Mouse (Mus musculus) liver, postnatal 0 days (tissue): ENCODE measurements around the gene Il34. TPM values are rescaled to one million over a fixed set of nuclear protein-coding genes. Genes with fewer than 3 reads are reported as not detected.
A peak's percentile ranks its signal among the peaks of the same experiment; 100 is the strongest.

Experiments
- ATAC-seq: fragments of 200-750 bp; cut with Nextera tagmentation; 2 replicates; pipeline ENCODE4 v1.8.0; 2017; ENCODE audit warnings: mild to moderate bottlenecking, moderate library complexity
- DNase-seq: peaks from one replicate; pipeline ENCODE4 v3.0.0-alpha.2; 2016
- H3K27ac ChIP-seq: fragments of 300-500 bp; sonication (generic); 2 replicates; pipeline ENCODE4 v1.5.1; 2014; ENCODE audit warnings: antibody characterized with exemption, moderate library complexity, mild to moderate bottlenecking, low read depth
- H3K27me3 ChIP-seq: fragments of 300-500 bp; sonication (generic); 2 replicates; pipeline ENCODE4 v1.6.1; 2014; ENCODE audit warnings: low read length, control low read depth, mixed read lengths; ENCODE audit not compliant: insufficient read depth
- H3K36me3 ChIP-seq: fragments of 300-500 bp; sonication (generic); replicated peaks from 2 replicates; pipeline ENCODE4 v1.6.1; 2014; ENCODE audit warnings: mild to moderate bottlenecking, control low read depth, low read length, moderate library complexity, mixed read lengths; ENCODE audit not compliant: insufficient read depth
- H3K4me1 ChIP-seq: fragments of 300-500 bp; sonication (generic); 2 replicates; pipeline ENCODE4 v1.6.1; 2014; ENCODE audit warnings: antibody characterized with exemption, mild to moderate bottlenecking, control low read depth; ENCODE audit not compliant: insufficient read depth
- H3K4me2 ChIP-seq: fragments of 300-500 bp; sonication (generic); 2 replicates; pipeline ENCODE4 v1.6.1; 2014; ENCODE audit warnings: low read depth, mild to moderate bottlenecking, low read length, moderate library complexity, mixed read lengths
- H3K4me3 ChIP-seq: fragments of 300-500 bp; sonication (generic); 2 replicates; pipeline ENCODE4 v1.5.1; 2014; ENCODE audit warnings: low read depth, low read length
- H3K9ac ChIP-seq: fragments of 300-500 bp; sonication (generic); replicated peaks from 2 replicates; pipeline ENCODE4 v1.6.1; 2014; ENCODE audit warnings: mild to moderate bottlenecking, moderate library complexity
- H3K9me3 ChIP-seq: fragments of 300-500 bp; sonication (generic); 2 replicates; pipeline ENCODE4 v1.6.1; 2016; ENCODE audit warnings: mild to moderate bottlenecking, control low read depth, low read length, mixed read lengths
- CTCF ChIP-seq: sonication (generic); IDR thresholded peaks from 2 replicates; pipeline ENCODE4 v1.5.1; 2016; ENCODE audit warnings: antibody characterized with exemption, low read depth
- EP300 ChIP-seq: IDR thresholded peaks from 2 replicates; pipeline ENCODE4 v1.6.1; 2016; ENCODE audit warnings: antibody characterized with exemption, low read depth, mild to moderate bottlenecking
- WGBS: fragments of 180-500 bp; shearing (Covaris S2); extraction: QIAGEN DNeasy Blood & Tissue Kit; methylation state at CpG from one replicate; pipeline ENCODE4 v1.1.7; 2014; ENCODE audit not compliant: insufficient replicate concordance; 5-methylcytosine and 5-hydroxymethylcytosine counted together
- polyA plus RNA-seq: library from polyadenylated mRNA; unstranded; fragments of >200 nt; fragmentation: Nextera tagmentation; extraction: Ambion mirVana; gene quantifications from 2 replicates; pipeline ENCODE4 v1.2.1, GENCODE M21; 2015

The Il34 gene
- polyA plus RNA-seq, 1 experiment from 2014 or later, result 0.47 TPM

DNA sequence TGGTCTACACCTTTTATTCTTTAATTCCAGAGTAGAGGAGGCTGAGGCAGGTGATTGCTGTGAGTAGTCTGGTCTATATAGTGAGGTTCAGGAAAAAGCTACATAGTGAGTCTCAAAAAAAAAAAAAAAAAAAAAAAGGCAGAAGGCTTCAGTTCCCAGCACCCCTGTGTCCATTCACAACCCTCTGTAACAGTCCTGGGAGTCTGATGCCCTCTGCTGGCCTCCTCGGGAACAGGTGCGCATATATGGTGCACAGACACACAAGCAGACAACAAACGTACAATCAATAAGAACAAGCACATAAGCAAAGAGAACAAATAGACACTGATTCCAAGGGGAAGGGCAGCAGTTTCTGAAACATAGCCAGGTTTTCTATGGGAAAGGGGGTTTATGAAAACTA lies 29.4 kb downstream of the Il34 start:
- H3K4me2 ChIP-seq, result no peak overlapping the region
- no peaks in the 10 kb centered on the region for H3K4me1 ChIP-seq
- no peak overlapping the region for H3K27ac ChIP-seq
- ATAC-seq (no peak), DNase-seq (no peak)
- WGBS, result 96% methylated on average over 3 of the region's 3 CpGs
- H3K36me3 ChIP-seq, result no peaks in the 10 kb centered on the region
- TF ChIP-seq EP300 (no peak), CTCF (0 out of 2 replicates have a peak, but pooled peaks have one; percentile 14)
- H3K9me3 ChIP-seq, result no peaks in the 10 kb centered on the region
- H3K4me3 ChIP-seq, result no peak overlapping the region
- H3K9ac ChIP-seq, result no peak overlapping the region
- H3K27me3 ChIP-seq, result no peaks in the 10 kb centered on the region

DNA sequence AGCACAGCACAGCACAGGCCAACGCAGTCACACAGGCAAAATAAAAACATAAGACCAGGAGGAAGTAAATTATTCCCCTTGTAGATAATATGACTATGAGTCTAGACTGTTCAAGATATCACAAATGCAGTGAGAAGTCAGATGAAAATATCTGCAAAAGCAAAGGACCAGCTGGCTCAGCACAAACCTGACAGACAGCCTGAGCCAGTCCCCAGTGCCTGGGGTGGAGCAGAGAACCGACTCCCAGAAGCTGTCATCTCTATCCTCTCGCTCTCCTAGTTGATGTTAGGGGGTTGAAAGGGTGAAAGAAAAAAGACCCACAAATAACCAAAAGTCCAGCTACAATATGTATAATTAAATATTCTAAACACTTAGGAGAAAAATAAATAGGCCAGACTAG lies 30.0 kb downstream of the Il34 start:
- Histone ChIP-seq H3K36me3 (no peaks in the 10 kb centered on the region), H3K4me1 (no peaks in the 10 kb centered on the region), H3K27ac (no peak overlapping the region), H3K9ac (no peak overlapping the region), H3K9me3 (no peaks in the 10 kb centered on the region), H3K4me2 (no peak overlapping the region), H3K27me3 (no peaks in the 10 kb centered on the region), H3K4me3 (no peak overlapping the region)
- 78% methylated on average over 3 of the region's 3 CpGs for WGBS
- no peak for TF ChIP-seq CTCF
- no peak for TF ChIP-seq EP300
- no peak for ATAC-seq
- no peak for DNase-seq

DNA sequence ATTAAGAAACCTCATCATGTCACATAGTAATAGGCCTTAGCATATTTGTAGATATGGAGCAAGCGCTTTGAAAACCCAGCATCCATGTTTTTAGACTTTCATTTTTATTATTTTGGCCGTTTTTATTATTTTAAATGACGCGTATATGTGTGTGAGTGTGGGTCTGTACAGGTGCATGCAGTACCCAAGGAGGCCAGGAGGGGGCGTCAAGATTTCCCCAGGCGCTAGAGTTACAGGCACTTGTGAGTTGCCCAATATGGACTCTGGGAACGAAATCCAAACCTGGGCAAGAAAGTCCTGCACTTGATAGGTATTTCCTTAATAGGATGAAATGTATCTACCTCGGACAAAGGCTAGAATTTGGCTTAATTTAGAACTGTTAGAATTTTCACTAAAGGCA lies 30.4 kb downstream of the Il34 start:
- Histone ChIP-seq H3K27me3 (no peaks in the 10 kb centered on the region), H3K27ac (no peak overlapping the region), H3K9me3 (no peaks in the 10 kb centered on the region), H3K4me3 (no peak overlapping the region), H3K4me1 (no peaks in the 10 kb centered on the region), H3K4me2 (no peak overlapping the region), H3K9ac (no peak overlapping the region), H3K36me3 (no peaks in the 10 kb centered on the region)
- 70% methylated on average over 8 of the region's 8 CpGs for WGBS
- no peak for TF ChIP-seq EP300
- TF ChIP-seq CTCF, result peak; percentile 61
- ATAC-seq (no peak), DNase-seq (peak; percentile 27)

DNA sequence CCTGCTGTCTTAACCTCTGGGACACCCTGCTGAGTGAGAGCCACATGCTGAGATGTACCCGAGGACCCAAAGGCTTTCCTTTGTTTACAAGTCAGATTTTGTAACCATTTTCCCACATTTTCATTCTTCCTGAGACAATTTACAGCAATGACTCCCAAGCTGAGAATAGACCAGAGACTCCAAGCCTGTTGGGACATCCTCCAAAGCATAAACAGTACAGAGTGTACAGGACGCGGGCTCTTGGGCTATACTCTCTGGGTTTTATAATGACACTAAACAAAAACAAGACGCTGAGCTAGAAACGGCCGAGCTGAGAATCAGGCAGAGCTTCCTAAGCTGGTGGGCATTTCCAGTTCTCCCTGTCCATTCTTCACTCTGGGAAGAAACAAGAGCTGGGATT lies 31.0 kb downstream of the Il34 start:
- H3K27ac ChIP-seq, result no peak overlapping the region
- H3K4me2 ChIP-seq, result no peak overlapping the region
- DNase-seq, result no peak
- H3K4me3 ChIP-seq, result no peak overlapping the region
- H3K9ac ChIP-seq, result no peak overlapping the region
- no peak for TF ChIP-seq CTCF
- no peak for TF ChIP-seq EP300
- no peaks in the 10 kb centered on the region for H3K4me1 ChIP-seq
- H3K27me3 ChIP-seq, result no peaks in the 10 kb centered on the region
- no peaks in the 10 kb centered on the region for H3K36me3 ChIP-seq
- WGBS, result 78% methylated on average over 6 of the region's 6 CpGs
- no peak for ATAC-seq
- no peaks in the 10 kb centered on the region for H3K9me3 ChIP-seq

DNA sequence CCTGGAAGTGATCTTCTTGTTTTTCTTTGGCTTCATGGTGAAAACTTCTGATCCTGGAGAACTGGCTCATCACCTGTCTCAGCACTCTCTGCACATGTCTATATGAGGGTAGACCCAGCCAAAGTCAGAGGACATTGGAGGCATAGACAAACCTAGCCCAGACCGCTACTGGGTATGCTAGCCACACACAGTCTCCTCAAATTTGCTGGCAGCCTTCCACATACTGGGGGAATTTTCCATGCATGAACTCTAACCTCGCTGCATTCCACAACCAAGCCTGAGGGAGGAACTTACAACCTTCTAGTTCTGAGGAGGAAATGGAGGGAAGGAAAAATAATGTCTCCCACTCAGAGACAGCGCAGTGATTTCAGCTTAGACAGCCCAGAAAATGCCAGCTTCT lies 31.7 kb downstream of the Il34 start:
- no peak overlapping the region for H3K9ac ChIP-seq
- no peak for TF ChIP-seq EP300
- no peak for TF ChIP-seq CTCF
- DNase-seq (no peak), ATAC-seq (no peak)
- no peaks in the 10 kb centered on the region for H3K36me3 ChIP-seq
- no peaks in the 10 kb centered on the region for H3K4me1 ChIP-seq
- H3K4me2 ChIP-seq, result no peak overlapping the region
- no peaks in the 10 kb centered on the region for H3K27me3 ChIP-seq
- no peak overlapping the region for H3K27ac ChIP-seq
- H3K9me3 ChIP-seq, result no peaks in the 10 kb centered on the region
- H3K4me3 ChIP-seq, result no peak overlapping the region
- WGBS, result 68% methylated on average over 3 of the region's 3 CpGs

DNA sequence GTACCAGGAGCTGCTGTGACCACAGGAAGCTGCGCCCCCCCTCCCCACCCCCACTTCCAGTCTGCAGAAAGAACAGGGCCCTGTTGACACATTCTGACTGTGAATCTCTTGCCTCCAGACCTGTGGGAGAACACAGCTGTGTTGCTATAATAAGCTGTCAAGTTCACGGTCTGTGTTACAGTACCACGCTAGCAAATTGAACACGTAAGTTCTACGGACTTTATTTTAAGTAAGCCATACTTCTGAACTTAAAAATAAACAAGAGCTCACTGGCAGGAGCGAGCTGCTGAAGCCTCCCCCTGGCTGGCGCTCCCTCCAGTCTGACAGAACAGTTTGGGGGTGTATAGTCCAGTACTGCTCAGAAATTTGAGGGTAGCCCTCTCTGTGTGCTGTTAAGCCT lies 33.3 kb downstream of the Il34 start:
- no peak overlapping the region for H3K4me2 ChIP-seq
- no peaks in the 10 kb centered on the region for H3K36me3 ChIP-seq
- TF ChIP-seq CTCF (no peak), EP300 (no peak)
- DNase-seq (no peak), ATAC-seq (0 out of 2 replicates have a peak, but pooled peaks have one; percentile 8)
- H3K4me3 ChIP-seq, result no peak overlapping the region
- no peaks in the 10 kb centered on the region for H3K4me1 ChIP-seq
- no peaks in the 10 kb centered on the region for H3K27me3 ChIP-seq
- no peak overlapping the region for H3K27ac ChIP-seq
- H3K9ac ChIP-seq, result no peak overlapping the region
- no peaks in the 10 kb centered on the region for H3K9me3 ChIP-seq
- WGBS, result 51% methylated on average over 7 of the region's 7 CpGs

DNA sequence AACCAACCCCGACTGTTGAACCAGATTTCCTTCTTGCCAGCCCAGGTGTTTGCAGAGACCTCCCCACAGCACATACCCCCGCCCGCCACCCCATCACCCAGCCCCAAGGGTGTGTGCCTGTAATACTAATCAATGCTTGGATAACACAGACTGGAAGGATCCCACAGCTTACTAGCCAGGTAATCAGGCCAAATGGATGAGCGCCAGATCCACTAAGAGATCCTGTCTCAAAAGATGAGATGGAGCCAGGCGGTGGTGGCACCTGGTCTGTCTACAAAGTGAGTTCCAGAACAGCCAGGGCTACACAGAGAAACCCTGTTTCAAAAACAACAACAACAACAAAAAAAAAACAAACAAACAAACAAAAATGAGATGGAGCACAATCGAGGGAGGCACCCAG lies 38.5 kb downstream of the Il34 start:
- DNase-seq, result no peak
- Histone ChIP-seq H3K27me3 (no peaks in the 10 kb centered on the region), H3K4me3 (no peak overlapping the region), H3K27ac (no peak overlapping the region), H3K4me1 (no peaks in the 10 kb centered on the region), H3K9me3 (no peaks in the 10 kb centered on the region), H3K36me3 (no peaks in the 10 kb centered on the region), H3K4me2 (no peak overlapping the region), H3K9ac (no peak overlapping the region)
- ATAC-seq, result no peak
- WGBS, result 80% methylated on average over 6 of the region's 6 CpGs
- TF ChIP-seq EP300 (no peak), CTCF (no peak)
